Mouse (Mus musculus): ENCODE data around the gene Adipor2.
"Not testable (repeated sequence)": the region's sequence is repeated elsewhere in the genome, so short reads cannot be mapped to it uniquely, and the experiment has no call there.

The Adipor2 gene

DNA sequence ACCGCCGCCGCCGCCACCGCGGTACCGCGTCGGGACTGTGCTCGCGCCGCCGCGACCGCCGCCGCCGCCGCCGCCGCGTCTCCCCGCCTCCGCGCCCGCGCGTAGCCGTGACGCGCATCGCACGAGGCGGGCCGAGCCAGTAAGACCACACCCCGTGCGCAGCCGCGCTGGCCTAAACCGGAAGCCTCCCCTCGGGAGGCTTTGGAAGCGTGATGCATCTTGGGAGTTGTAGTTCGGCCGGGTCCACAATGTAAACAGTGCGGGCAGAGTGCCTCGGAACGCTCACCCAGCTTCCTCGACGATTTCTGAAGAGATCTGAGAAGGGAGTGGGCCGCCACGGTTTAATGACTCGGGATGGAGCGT is 28.9 kb downstream of the Adipor2 start:
- peak; percentile 97 to 98 for DNase-seq

DNA sequence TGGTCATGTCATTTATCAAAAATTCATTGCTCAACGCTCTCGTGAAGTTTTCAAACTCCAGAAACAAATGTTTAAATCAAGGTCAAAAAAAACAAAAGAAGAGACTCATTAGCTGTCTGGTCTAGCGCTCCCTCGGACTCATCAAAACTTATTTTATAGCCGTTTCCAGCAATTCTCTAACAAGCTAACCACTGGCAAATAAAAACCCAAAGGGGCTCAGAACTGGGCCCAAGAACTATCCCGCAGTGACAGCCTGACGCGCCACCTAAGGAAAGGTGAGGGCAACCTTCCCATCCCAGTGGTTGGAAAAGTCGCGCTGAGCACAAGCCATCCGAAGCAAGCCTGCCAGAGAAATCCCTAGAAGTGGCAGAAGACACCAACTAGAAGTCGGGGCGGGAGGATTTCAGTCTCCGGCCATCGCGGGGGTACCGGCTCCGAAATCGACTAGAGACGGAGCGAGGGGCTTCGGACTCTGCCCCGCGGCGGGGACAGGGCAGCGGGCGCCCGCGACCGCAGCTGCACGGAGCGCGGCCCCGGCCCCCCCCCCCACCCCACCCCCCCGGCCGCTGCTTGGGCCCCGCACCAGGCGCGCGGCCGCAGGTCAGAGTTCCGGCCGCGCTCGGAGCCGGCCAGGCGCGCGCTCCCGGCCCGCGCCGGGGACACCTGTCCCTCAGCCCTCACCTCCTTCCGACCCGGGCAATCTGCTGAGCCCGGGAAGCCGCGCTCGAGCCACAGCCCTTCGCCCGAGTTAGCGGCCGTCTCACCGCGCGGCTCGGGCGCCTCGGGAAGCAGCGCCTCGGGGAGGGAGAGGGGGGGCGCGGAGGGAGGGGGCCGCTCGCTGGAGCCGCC is 29.5 kb downstream of the Adipor2 start:
- peak; percentile 58 to 68 for DNase-seq

- no peak for DNase-seq
Measured at GRCm38 (mm10) chr6:119386821-119387220, 30.7 kb downstream of the Adipor2 start.

DNA sequence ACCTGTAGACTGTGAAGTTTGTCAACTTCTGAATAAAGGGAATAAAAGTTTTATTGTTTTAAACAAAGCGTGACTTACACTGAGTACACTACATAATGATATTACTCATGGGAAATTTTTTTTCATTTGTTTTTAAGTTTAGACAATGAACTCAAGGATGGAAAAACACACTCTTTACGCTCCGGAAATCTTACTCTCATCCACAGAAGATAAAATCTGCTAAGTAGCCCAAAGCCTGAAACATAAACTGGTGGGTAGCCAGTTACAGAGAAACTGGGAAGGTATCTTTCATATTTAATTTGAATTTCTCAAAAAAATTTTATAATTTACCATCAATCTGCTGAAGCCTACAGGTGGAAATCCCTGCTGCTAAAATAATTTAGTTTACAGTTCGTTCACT is 31.1 kb downstream of the Adipor2 start:
- no peak for DNase-seq

DNA sequence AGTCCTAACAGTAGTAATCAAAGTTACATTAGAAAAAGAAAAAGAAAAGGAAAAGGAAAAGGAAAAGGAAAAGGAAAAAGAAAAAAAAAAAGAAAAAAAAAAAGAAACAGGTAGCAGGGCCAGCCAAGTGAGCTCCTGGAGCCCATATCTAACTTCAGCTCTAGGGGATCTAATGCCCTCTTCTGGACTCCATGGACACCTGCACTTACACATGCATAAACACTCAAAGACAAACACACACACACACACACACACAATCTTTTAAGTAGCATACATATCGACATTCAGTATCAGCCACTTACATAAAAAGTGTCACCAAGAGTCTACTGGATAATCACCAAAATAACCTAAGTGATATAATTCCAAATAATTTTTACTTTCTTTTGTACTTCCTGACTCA is 31.8 kb downstream of the Adipor2 start:
- DNase-seq: no peak

DNA sequence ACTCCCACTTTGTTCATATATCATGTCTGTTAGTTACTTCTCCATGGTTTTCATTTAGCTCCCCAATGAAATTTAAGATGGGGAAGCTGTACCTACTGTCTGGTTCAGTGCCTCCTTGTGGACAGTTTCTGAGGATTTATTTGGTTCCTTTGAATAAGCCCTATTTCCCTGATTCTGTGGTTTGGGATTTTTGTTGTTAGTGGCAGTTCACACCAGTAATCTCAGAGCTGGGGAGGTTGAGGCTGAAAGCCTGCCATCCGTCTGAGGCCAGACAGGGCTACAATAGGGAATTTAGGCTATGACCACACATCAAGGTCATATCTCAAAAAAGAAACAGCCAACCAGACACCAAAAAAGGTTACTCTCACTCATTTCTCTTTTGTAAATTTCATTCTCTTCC is 38.9 kb downstream of the Adipor2 start:
- DNase-seq: no peak

GRCm38 (mm10) chr6:119377613-119378012 is 39.9 kb downstream of the Adipor2 start:
- no peak for DNase-seq

GRCm38 (mm10) chr6:119375035-119375434 is 42.5 kb downstream of the Adipor2 start:
- no peak for DNase-seq

DNA sequence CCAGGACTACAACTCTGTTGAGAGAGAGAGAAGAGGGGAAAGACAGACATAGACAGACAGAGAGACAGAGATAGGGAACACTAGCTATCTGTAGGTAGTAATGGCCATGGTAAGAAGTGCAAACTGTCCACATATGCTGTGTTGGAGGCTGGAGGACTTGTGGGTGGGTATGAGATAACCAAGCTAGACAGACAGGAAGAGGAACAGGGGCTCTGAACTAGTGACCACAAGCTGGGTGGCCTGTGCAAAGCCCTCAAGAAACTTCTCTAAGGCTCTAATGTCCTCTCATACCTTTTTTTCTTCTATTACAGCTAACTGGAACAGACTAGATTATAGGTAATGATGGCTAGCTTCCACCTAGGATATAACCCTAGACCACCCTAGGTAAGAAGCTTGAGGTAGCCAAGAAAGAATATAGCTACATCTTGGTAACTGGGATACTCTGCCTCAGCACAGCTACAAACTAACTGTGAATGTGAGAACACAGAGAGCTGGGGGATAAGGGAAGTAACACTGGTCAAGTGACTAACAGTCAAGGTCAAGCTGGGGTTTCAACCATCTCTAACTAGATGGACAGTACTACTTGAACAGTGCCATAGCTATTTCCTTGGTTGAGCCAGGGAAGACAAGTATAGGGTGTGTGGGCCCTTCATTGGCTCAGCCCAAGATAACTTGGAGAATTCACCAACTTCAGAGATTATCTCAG is 44.4 kb downstream of the Adipor2 start:
- DNase-seq: no peak

- DNase-seq: no peak
Measured at GRCm38 (mm10) chr6:119372237-119372636, 45.3 kb downstream of the Adipor2 start.

GRCm38 (mm10) chr6:119371624-119372023 is 45.9 kb downstream of the Adipor2 start:
- DNase-seq: no peak

DNA sequence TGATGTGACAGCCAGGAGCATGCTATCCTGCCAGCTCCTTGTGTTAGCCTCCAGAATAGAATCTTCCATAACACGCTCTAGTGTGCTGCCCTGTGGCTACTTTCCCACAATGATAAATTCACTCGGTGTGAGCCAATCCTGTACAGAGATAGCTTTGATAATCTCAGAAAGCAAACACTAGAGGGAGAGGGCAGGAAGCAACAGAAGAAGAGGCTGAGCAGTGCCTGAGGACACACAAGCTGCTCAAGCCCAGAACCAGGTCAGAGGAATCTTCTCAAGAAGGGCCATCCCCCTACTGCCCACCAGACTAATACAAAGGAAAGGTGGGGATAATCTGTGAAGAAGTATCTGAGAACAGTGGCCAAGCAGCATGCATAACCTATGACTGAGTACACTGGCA is 50.1 kb downstream of the Adipor2 start:
- no peak for DNase-seq

- DNase-seq: not testable (repeated sequence)
Measured at GRCm38 (mm10) chr6:119366800-119367199, 50.7 kb downstream of the Adipor2 start.

GRCm38 (mm10) chr6:119363593-119363992 is 53.9 kb downstream of the Adipor2 start:
- no peak for DNase-seq

DNA sequence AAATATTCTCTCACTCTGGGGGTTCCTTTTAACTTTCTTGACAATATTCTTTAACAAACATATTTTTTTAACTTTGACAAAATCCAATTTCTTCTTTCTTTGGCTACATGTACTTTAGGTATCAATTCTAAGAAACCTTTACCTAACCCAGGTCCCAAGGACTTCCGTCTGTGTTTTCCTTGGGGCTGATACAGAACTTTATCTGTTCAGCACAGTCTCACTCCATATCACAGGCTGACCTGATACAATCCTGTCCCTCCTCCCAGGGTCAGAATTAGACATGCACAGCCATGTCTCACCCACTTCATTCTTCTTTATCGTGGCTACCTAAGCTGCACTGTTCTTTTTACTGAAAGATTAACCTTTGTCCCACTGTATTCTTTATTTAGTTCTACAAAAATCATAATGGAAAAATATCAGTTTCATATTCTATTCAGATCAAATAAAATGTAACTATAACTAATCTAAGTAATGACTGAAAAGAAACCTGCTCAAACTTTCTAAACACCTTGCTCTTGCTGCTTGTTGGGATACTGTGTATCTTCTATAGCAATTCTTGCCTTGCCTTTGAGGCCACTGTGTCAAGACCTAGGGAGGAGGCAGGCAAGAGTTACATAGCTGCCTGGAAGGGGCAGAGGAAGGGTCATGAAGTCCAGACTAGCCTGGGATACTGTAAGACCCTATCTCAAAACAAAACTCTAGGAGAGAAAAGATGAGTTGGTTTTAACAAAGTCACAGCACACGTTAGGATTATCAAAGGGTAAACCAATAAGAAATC is 56.4 kb downstream of the Adipor2 start:
- no peak for DNase-seq

- not testable (repeated sequence) for DNase-seq
Measured at GRCm38 (mm10) chr6:119360250-119360649, 57.3 kb downstream of the Adipor2 start.

GRCm38 (mm10) chr6:119358020-119358571 is 59.4 kb downstream of the Adipor2 start:
- no peak for DNase-seq

DNA sequence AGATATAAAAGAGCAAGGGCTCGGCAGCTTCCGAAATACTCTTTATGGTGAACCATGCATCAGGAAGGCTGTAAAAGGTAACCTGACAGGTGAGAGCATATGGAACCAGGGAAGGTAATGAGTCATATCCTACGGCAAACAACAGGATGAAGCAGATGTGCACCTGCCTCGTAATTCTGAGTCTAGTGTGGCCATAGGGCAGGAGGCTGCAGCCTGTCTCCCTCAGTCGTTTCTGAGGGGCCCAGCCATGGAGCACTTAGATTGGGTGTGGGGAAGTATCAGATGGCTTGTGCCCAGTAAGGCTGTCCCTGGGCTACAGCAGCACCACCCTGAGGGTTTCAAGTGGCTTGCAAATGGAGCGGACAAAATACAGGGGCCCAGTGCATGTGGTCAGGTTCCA is 65.0 kb downstream of the Adipor2 start:
- no peak for DNase-seq

- DNase-seq: no peak
Measured at GRCm38 (mm10) chr6:119351656-119352055, 65.8 kb downstream of the Adipor2 start.

DNA sequence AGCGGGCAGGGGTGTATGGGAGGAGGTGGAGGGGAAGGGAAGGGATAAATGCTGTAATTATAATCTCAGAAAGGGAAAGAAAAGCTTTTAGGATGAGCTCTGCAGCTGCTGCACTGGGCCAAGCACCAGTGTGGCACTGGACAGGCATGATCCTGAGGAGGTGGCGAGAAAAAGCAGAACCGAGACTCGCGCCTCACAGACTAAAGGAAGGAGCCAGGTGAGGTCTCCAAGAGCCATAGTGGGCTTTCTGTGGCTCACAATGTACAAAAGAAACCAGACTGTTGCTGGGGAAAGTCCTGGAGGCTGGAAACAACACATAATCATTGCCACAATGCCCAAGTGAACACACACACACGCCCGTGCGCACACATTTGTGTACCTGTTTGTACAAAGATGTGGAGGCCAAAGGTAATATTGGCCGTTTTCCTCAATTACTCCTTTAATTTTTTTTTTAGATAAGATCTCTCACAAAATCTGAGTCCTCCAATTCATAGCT is 66.8 kb downstream of the Adipor2 start:
- DNase-seq: no peak

- DNase-seq: peak; percentile 95 to 98
Measured at GRCm38 (mm10) chr6:119348234-119348633, 69.3 kb downstream of the Adipor2 start.

DNA sequence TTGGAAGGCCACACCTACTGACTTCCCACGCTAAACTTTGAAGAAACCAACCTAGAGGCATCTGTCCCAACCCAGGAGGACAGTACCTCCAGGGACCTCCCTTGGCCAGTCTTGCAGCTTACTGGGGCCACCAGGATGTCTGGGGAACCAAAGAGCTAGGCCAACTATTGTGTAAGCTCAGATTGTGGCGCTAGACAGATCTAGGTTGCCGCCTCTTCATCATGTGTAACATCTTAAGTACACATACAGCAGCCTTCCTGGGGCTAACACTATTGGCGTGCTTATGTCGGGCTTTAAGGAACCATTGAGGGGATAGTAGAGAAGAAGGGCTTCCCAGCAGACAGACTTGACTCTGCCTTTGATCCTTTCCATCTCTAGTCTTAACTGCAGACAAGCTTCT is 69.7 kb downstream of the Adipor2 start:
- DNase-seq: no peak

- peak; percentile 74 to 77 for DNase-seq
Measured at GRCm38 (mm10) chr6:119346257-119346656, 71.2 kb downstream of the Adipor2 start.

All from cerebellum, postnatal 10 days (tissue).